Mouse (Mus musculus): ENCODE measurements at regions not wholly inside any gene's neighbourhood (a gene's known extent, or its start where the extent isn't known, plus 50 kb on each side); places are given as distances from the start of the nearest gene placed in this dataset.
"Not testable (repeated sequence)": the region's sequence is repeated elsewhere in the genome, so short reads cannot be mapped to it uniquely, and the experiment has no call there.

DNA sequence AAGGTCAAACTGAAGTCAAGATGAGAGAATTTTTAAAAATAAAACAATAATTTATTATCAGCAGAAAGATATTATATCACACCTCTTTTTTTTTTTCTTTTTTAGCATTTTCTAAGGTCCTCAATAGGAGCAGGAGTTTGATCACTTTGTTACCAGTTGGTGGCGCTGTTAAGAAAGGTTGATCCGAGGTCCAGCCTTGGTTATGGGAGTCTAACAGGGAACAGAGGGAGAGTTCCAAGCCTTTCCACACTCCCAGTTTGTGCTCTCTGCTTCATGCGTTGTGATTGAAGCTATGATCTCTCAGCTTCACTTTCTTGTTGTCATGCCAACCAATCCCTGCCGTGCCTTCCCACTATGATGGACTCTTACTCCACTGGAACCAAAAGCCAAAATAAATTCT lies 83.8 kb downstream of the Fam174a start:
- no peak overlapping the region for H3K4me3 ChIP-seq (ENCODE audit: low read depth, low read length)
- no peak overlapping the region for H3K27ac ChIP-seq (ENCODE audit: low read depth, low read length)
- H3K36me3 ChIP-seq (ENCODE audit: insufficient read depth), result no peaks in the 10 kb centered on the region
- H3K9me3 ChIP-seq (ENCODE audit: low read length), result no peaks in the 10 kb centered on the region
- TF ChIP-seq CTCF (IDR thresholded peaks at IDR 0.05; ENCODE audit: low read depth), result no peak; the same call in 1 of the 2 replicates
- H3K4me1 ChIP-seq (ENCODE audit: insufficient read depth), result no peaks in the 10 kb centered on the region
- no peak overlapping the region for H3K4me2 ChIP-seq (ENCODE audit: low read depth)
- ATAC-seq, result no peak
- no peaks in the 10 kb centered on the region for H3K27me3 ChIP-seq (ENCODE audit: insufficient read depth, low read length)
- no peak overlapping the region for H3K9ac ChIP-seq
- 44% methylated on average over 4 of the region's 4 CpGs for WGBS
- peak; percentile 8 for DNase-seq

DNA sequence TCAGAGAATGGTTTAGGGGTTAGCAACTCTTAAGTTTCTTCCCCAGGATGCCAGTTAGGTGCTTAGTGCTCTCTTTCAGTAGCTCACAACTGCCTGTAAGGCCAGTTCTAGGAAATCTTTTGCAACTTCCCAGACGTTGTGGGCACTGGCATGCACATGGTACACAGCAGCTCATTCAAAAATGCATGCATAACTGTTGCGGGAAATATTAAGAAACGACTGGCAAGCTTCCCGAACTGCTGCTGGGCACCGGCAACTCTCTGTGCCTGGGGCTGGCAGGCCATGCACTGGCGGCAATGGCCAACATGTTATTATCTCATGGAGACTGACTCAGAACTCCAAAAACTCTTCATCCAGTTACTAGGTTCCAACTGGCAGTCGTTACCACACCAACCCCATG lies 86.3 kb downstream of the Fam174a start:
- Histone ChIP-seq H3K4me1 (ENCODE audit: insufficient read depth) (no peaks in the 10 kb centered on the region), H3K9ac (no peak overlapping the region), H3K36me3 (ENCODE audit: insufficient read depth) (no peaks in the 10 kb centered on the region), H3K9me3 (ENCODE audit: low read length) (no peaks in the 10 kb centered on the region), H3K27ac (ENCODE audit: low read depth, low read length) (no peak overlapping the region), H3K4me3 (ENCODE audit: low read depth, low read length) (no peak overlapping the region), H3K27me3 (ENCODE audit: insufficient read depth, low read length) (no peaks in the 10 kb centered on the region), H3K4me2 (ENCODE audit: low read depth) (no peak overlapping the region)
- WGBS, result 86% methylated on average over 7 of the region's 7 CpGs
- DNase-seq (no peak), ATAC-seq (no peak)
- TF ChIP-seq CTCF (IDR thresholded peaks at IDR 0.05; ENCODE audit: low read depth), result no peak

DNA sequence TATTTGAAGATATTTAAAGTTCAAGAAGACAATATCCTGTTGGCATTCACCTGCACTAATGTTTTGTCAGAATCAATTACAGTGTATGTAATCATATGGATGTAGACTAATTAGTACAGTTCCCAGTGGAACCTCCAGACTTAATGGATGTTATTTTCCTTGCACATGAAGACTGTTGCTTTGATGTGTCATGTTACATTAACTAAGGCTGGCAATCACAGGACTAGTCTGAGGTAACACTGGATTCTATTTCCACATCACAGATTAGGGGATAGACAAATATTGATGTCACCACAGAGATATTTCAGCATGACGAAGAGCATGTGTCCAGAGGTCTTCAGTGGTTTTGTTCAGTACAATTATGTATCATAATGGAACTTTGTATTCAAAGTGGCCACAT lies 108.8 kb downstream of the Fam174a start:
- H3K9me3 ChIP-seq (ENCODE audit: low read length), result no peaks in the 10 kb centered on the region
- no peak overlapping the region for H3K9ac ChIP-seq
- no peak for ATAC-seq
- no peak overlapping the region for H3K4me2 ChIP-seq (ENCODE audit: low read depth)
- H3K27ac ChIP-seq (ENCODE audit: low read depth, low read length), result no peak overlapping the region
- no peaks in the 10 kb centered on the region for H3K27me3 ChIP-seq (ENCODE audit: insufficient read depth, low read length)
- H3K36me3 ChIP-seq (ENCODE audit: insufficient read depth), result no peaks in the 10 kb centered on the region
- 64% methylated on average over 1 of the region's 1 CpGs for WGBS
- TF ChIP-seq CTCF (IDR thresholded peaks at IDR 0.05; ENCODE audit: low read depth), result no peak
- no peak overlapping the region for H3K4me3 ChIP-seq (ENCODE audit: low read depth, low read length)
- H3K4me1 ChIP-seq (ENCODE audit: insufficient read depth), result no peaks in the 10 kb centered on the region
- no peak for DNase-seq

DNA sequence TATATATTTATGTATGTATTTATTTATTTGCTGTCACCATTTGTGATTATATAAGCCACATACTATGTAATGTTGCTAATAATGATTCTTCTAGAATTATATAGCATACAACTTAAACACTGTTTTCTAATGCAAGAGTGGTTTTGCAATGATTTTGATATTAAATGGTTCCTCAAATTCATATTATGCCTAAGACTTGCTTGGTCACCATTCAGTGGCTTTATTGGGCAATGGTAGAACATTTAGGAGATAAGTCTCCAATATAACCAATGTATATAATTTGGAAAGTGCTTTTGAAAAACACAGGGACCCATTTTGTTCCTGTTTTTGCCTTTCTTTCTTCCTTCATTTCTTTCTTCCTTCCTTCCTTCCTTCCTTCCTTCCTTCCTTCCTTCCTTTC lies 112.0 kb downstream of the Fam174a start:
- TF ChIP-seq CTCF (IDR thresholded peaks at IDR 0.05; ENCODE audit: low read depth), result no peak
- DNase-seq, result no peak

DNA sequence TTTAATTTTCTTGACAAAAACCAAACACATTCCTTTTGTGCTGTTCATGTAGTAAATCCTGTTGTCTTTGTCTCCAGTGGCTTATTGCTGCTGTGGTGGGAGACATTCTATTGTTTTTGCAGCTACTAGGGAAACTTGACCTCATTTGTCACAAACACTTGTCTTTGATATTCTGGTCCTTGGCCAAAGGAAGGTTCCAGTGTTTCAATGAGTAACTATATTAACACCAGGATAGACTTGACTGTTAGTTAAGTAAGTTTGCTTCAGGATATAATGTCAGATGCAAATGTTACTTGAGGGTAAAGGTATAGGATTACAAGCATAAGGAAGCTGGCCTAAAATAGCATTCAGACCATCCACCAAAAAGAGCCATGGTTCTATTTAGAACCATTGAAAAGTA lies 123.7 kb downstream of the Fam174a start:
- no peak for TF ChIP-seq CTCF (IDR thresholded peaks at IDR 0.05; ENCODE audit: low read depth)
- DNase-seq (no peak), ATAC-seq (no peak)
- Histone ChIP-seq H3K4me1 (ENCODE audit: insufficient read depth) (no peaks in the 10 kb centered on the region), H3K9ac (no peak overlapping the region), H3K27me3 (ENCODE audit: insufficient read depth, low read length) (no peaks in the 10 kb centered on the region), H3K9me3 (ENCODE audit: low read length) (no peaks in the 10 kb centered on the region), H3K4me3 (ENCODE audit: low read depth, low read length) (no peak overlapping the region), H3K4me2 (ENCODE audit: low read depth) (no peak overlapping the region), H3K27ac (ENCODE audit: low read depth, low read length) (no peak overlapping the region), H3K36me3 (ENCODE audit: insufficient read depth) (no peaks in the 10 kb centered on the region)

More for the DNA sequence above, 112.0 kb downstream of the Fam174a start:
- H3K36me3 ChIP-seq (ENCODE audit: insufficient read depth), result no peaks in the 10 kb centered on the region
- H3K27ac ChIP-seq (ENCODE audit: low read depth, low read length), result no peak overlapping the region
- H3K4me3 ChIP-seq (ENCODE audit: low read depth, low read length), result no peak overlapping the region
- no peaks in the 10 kb centered on the region for H3K9me3 ChIP-seq (ENCODE audit: low read length)
- no peak overlapping the region for H3K4me2 ChIP-seq (ENCODE audit: low read depth)
- no peak for ATAC-seq
- H3K27me3 ChIP-seq (ENCODE audit: insufficient read depth, low read length), result no peaks in the 10 kb centered on the region
- no peak overlapping the region for H3K9ac ChIP-seq
- H3K4me1 ChIP-seq (ENCODE audit: insufficient read depth), result no peaks in the 10 kb centered on the region

DNA sequence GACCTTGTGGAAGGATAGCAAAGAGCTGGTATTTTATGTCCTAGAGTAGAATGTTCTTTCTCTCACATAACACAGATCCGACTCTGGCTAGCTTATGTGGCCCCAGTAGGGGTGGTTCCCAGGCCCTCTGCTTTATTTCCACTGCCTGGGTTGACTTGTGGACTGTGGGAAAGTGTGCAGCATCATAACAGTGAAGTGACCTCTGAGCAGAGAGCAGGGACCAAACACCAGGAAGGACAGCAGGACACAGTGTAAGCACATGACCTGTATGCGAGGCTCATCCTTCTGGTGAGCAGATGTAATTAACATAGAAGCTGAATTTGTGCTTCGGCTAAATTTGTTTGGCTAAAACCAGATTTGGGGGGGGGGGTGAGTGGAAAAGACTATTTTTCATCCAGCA lies 132.1 kb downstream of the Fam174a start:
- H3K36me3 ChIP-seq (ENCODE audit: insufficient read depth), result no peaks in the 10 kb centered on the region
- no peaks in the 10 kb centered on the region for H3K9me3 ChIP-seq (ENCODE audit: low read length)
- H3K27me3 ChIP-seq (ENCODE audit: insufficient read depth, low read length), result no peaks in the 10 kb centered on the region
- no peak overlapping the region for H3K9ac ChIP-seq
- no peak overlapping the region for H3K27ac ChIP-seq (ENCODE audit: low read depth, low read length)
- TF ChIP-seq CTCF (IDR thresholded peaks at IDR 0.05; ENCODE audit: low read depth), result no peak
- no peak for ATAC-seq
- DNase-seq, result no peak
- 69% methylated on average over 3 of the region's 3 CpGs for WGBS
- no peak overlapping the region for H3K4me2 ChIP-seq (ENCODE audit: low read depth)
- no peak overlapping the region for H3K4me3 ChIP-seq (ENCODE audit: low read depth, low read length)
- H3K4me1 ChIP-seq (ENCODE audit: insufficient read depth), result no peaks in the 10 kb centered on the region

DNA sequence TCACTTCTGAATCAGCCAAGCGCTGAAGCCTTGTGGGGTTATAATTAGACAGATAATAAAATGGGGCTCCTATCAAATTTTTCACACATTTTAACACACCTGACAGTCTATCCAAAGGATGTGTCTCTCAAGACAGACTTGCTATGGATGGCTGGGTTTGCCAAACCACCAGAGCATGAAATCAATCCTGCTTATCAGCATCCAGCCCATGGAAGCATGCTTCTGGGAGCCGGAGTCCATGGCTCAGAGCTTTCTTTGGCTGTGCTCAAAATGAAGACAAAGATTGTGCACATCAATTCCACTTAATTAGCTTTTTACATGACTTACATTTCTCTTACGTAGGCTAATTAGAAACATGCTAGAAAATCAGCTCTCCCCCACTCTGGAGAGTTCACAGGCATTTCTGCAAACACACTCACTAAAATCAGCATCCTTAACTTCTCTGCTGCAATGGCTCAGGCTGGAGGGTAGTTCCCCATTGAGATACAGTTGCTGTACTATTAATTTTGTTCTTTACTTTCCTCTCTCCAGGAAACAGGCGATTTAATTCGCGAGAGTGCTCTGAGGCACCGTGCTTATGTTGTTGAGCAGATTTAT lies 135.6 kb downstream of the Fam174a start:
- ATAC-seq (no peak), DNase-seq (no peak)
- H3K9ac ChIP-seq, result no peak overlapping the region
- no peak overlapping the region for H3K4me2 ChIP-seq (ENCODE audit: low read depth)
- no peak for TF ChIP-seq CTCF (IDR thresholded peaks at IDR 0.05; ENCODE audit: low read depth)
- H3K4me3 ChIP-seq (ENCODE audit: low read depth, low read length), result no peak overlapping the region
- H3K9me3 ChIP-seq (ENCODE audit: low read length), result no peaks in the 10 kb centered on the region
- H3K27ac ChIP-seq (ENCODE audit: low read depth, low read length), result no peak overlapping the region
- no peaks in the 10 kb centered on the region for H3K27me3 ChIP-seq (ENCODE audit: insufficient read depth, low read length)
- WGBS, result 60% methylated on average over 7 of the region's 7 CpGs
- H3K36me3 ChIP-seq (ENCODE audit: insufficient read depth), result no peaks in the 10 kb centered on the region
- no peaks in the 10 kb centered on the region for H3K4me1 ChIP-seq (ENCODE audit: insufficient read depth)

DNA sequence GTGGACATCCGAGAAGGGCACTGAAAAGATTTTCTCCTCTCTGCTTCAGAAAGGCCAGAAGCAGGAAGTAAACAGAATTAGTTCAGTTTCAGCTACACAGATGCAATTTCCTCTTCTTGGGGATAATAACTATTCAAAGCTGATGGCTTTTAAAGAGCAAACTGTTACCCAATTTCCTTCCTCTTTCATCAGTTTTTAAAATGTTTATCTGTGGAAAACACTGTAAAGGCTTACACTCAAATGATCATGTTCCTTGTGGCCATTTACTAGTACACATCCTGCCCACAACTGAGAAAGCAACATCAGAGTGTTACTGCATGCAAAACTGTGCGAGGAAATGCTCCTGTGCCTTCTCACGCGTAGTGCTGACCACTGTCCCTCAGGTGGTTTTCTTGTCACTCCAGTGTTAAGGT lies 137.5 kb downstream of the Fam174a start:
- no peak overlapping the region for H3K9ac ChIP-seq
- 85% methylated on average over 4 of the region's 4 CpGs for WGBS
- DNase-seq, result no peak
- no peak for TF ChIP-seq CTCF (IDR thresholded peaks at IDR 0.05; ENCODE audit: low read depth)
- no peaks in the 10 kb centered on the region for H3K36me3 ChIP-seq (ENCODE audit: insufficient read depth)
- H3K4me2 ChIP-seq (ENCODE audit: low read depth), result no peak overlapping the region
- ATAC-seq, result no peak
- no peaks in the 10 kb centered on the region for H3K9me3 ChIP-seq (ENCODE audit: low read length)
- H3K27ac ChIP-seq (ENCODE audit: low read depth, low read length), result no peak overlapping the region
- H3K27me3 ChIP-seq (ENCODE audit: insufficient read depth, low read length), result no peaks in the 10 kb centered on the region
- no peaks in the 10 kb centered on the region for H3K4me1 ChIP-seq (ENCODE audit: insufficient read depth)
- H3K4me3 ChIP-seq (ENCODE audit: low read depth, low read length), result no peak overlapping the region

DNA sequence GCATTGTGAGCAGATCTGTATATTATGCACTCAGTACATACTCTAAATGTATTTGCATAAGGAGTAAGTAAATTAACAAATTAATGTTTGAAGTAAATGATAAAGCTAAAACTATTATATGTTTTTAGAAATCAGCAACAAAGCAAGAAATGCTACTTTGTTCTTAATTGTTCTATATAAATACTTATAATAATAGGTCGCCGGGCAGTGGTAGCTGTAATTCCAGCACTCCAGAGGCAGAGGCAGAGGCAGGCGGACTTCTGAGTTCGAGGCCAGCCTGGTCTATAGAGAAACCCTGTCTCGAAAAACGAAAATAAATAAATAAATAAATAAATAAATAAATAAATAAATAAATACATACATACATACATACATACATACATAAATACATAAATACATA lies 138.3 kb downstream of the Fam174a start:
- DNase-seq, result peak; percentile 40
- not testable (repeated sequence) for H3K4me1 ChIP-seq (ENCODE audit: insufficient read depth); H3K27me3 ChIP-seq (ENCODE audit: insufficient read depth, low read length); H3K27ac ChIP-seq (ENCODE audit: low read depth, low read length); H3K4me3 ChIP-seq (ENCODE audit: low read depth, low read length); H3K9me3 ChIP-seq (ENCODE audit: low read length); ATAC-seq; H3K36me3 ChIP-seq (ENCODE audit: insufficient read depth); H3K9ac ChIP-seq; H3K4me2 ChIP-seq (ENCODE audit: low read depth)
- WGBS, result 82% methylated on average over 6 of the region's 6 CpGs

Data from forebrain, postnatal 0 days (tissue).